27 mouse cellular contexts compared by ENCODE assay signal in the genomic region with DNA sequence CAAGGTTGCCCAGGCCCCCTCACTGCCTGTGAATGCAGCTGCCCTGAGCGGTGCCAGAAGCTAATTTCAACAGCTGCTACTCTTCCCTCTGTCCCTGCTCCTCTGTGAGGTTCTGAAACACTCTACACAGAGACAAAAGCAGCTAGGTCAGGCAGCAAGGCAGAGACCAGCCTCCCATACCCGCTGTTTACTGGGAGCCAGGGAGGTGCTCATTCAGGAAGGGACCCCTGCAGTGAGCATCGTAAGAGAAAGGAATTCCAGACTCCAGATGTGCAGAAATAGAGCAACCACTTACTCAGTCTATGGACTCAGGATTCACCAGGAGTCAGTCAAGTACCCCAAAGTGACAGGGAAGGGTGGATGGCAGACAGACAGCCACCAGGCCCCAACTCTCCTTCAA.
DNase-seq lines count a peak whose midpoint lies in the region; ATAC-seq and TF ChIP-seq lines count a peak whose summit lies in the region.
"Had no signal": no experiment of that assay in that cellular context is flagged by ENCODE, and none has a peak within 500 bp of the region (broad histone marks: within the 10 kb centered on the region; RNA-seq: fewer than 3 reads in every experiment).

No protein-coding gene starts in this region.

- in situ Hi-C loops in ES-E14 (cut with MboI; ENCODE audit: low sequenced_read_pairs in 2 of 2, unreplicated experiment in 2 of 2) = no loop called here

- H3K4me1 ChIP-seq in hindbrain, embryonic 10.5 days (replicated peaks) = peaks cover 32% of the 10 kb centered on the region
- H3K4me1 ChIP-seq in hindbrain, embryonic 13.5 days (replicated peaks) = peaks cover 17% of the 10 kb centered on the region
- peaks cover 2 to 3% of the 10 kb centered on the region in 2 experiments; a peak in 2 of 4 replicates for H3K4me1 ChIP-seq in ES-E14 (ENCODE audit: control insufficient read depth in 2 of 2, insufficient read depth in 2 of 2, low read length in 2 of 2, poor library complexity in 1 of 2)
- peaks cover 28% of the 10 kb centered on the region for H3K4me1 ChIP-seq in limb, embryonic 10.5 days
- H3K4me1 ChIP-seq in stomach, postnatal 0 days (replicated peaks; ENCODE audit: control insufficient read depth, insufficient read depth) = no peaks in the 10 kb centered on the region

- H3K27ac ChIP-seq in hindbrain, embryonic 10.5 days = peak overlapping the region; percentile 47; the same call in 1 of the 2 replicates
- H3K27ac ChIP-seq in hindbrain, embryonic 13.5 days = no peak overlapping the region
- no peak overlapping the region for H3K27ac ChIP-seq in ES-E14 (ENCODE audit: insufficient read depth, low read depth, low read length, poor library complexity, severe bottlenecking)
- H3K27ac ChIP-seq in limb, embryonic 10.5 days = peak overlapping the region; percentile 68
- H3K27ac ChIP-seq in stomach, postnatal 0 days (replicated peaks) = no peak overlapping the region
- H3K27ac ChIP-seq: forebrain, embryonic 15.5 days; heart, adult 2 months; heart, embryonic 10.5 days; heart, embryonic 13.5 days; hindbrain, embryonic 14.5 days; hindbrain, postnatal 0 days had no signal

- WGBS in hindbrain, embryonic 10.5 days = 11% methylated on average over 3 of the region's 3 CpGs
- 21% methylated on average over 3 of the region's 3 CpGs for WGBS in hindbrain, embryonic 13.5 days
- 46% methylated on average over 3 of the region's 3 CpGs for WGBS in limb, embryonic 10.5 days
- 45% methylated on average over 3 of the region's 3 CpGs for WGBS in stomach, postnatal 0 days

- TF ChIP-seq CTCF in stomach, postnatal 0 days (IDR thresholded peaks at IDR 0.05; ENCODE audit: low read depth) = no peak

- intact Hi-C loops in heart, postnatal 36 days (cut with DNase I) = no loop called here

- no peak overlapping the region for H3K4me2 ChIP-seq in hindbrain, embryonic 13.5 days
- H3K4me2 ChIP-seq in stomach, postnatal 0 days (replicated peaks; ENCODE audit: low read depth) = no peak overlapping the region
- H3K4me2 ChIP-seq: forebrain, embryonic 15.5 days; heart, embryonic 13.5 days; hindbrain, embryonic 14.5 days had no signal

- H3K36me3 ChIP-seq in hindbrain, embryonic 10.5 days = no peaks in the 10 kb centered on the region
- no peaks in the 10 kb centered on the region for H3K36me3 ChIP-seq in hindbrain, embryonic 13.5 days
- H3K36me3 ChIP-seq in ES-E14 (ENCODE audit: control insufficient read depth, insufficient read depth, low read length, poor library complexity, severe bottlenecking) = no peaks in the 10 kb centered on the region
- H3K36me3 ChIP-seq in limb, embryonic 10.5 days = no peaks in the 10 kb centered on the region
- no peaks in the 10 kb centered on the region for H3K36me3 ChIP-seq in stomach, postnatal 0 days (ENCODE audit: control insufficient read depth, insufficient read depth, low read length)
- H3K36me3 ChIP-seq: forebrain, embryonic 15.5 days; G1E; heart, embryonic 10.5 days; heart, embryonic 13.5 days had no signal

- no peaks in the 10 kb centered on the region for H3K9me3 ChIP-seq in hindbrain, embryonic 10.5 days
- no peaks in the 10 kb centered on the region for H3K9me3 ChIP-seq in hindbrain, embryonic 13.5 days
- no peaks in the 10 kb centered on the region for H3K9me3 ChIP-seq in ES-E14 (ENCODE audit: control insufficient read depth, insufficient read depth, low read depth, low read length)
- H3K9me3 ChIP-seq in limb, embryonic 10.5 days (replicated peaks) = no peaks in the 10 kb centered on the region
- no peaks in the 10 kb centered on the region for H3K9me3 ChIP-seq in stomach, postnatal 0 days (ENCODE audit: control insufficient read depth, low read length)
- H3K9me3 ChIP-seq: forebrain, embryonic 15.5 days; heart, embryonic 10.5 days; heart, embryonic 13.5 days had no signal

- no peak for ATAC-seq in hindbrain, embryonic 13.5 days (ENCODE audit: low FRiP score)
- ATAC-seq in stomach, postnatal 0 days (ENCODE audit: low FRiP score, low TSS enrichment) = no peak
- ATAC-seq: CD4-positive, CD25-positive, alpha-beta regulatory T cell, adult 4 months; forebrain, embryonic 15.5 days; hindbrain, postnatal 0 days; inflammation-experienced regulatory T-cells, adult 6 months; intestine, embryonic 16.5 days; Patski had no signal

- H3K9ac ChIP-seq in hindbrain, embryonic 13.5 days = no peak overlapping the region
- H3K9ac ChIP-seq in ES-E14 (ENCODE audit: insufficient read depth, low read depth, low read length, poor library complexity, severe bottlenecking) = no peak overlapping the region
- H3K9ac ChIP-seq in stomach, postnatal 0 days (ENCODE audit: low read length) = no peak overlapping the region
- H3K9ac ChIP-seq: forebrain, embryonic 15.5 days; heart, embryonic 13.5 days; hindbrain, embryonic 14.5 days had no signal

- no peak for TF ChIP-seq EP300 in stomach, postnatal 0 days (optimal IDR thresholded peaks at IDR 0.05)

- DNase-seq in hindbrain, embryonic 10.5 days (ENCODE audit: low spot score) = no peak
- DNase-seq in ES-CJ7 (ENCODE audit: low read depth, low spot score) (peak; percentile 43), ES-E14 (ENCODE audit: low read depth, low spot score) (peak; percentile 20)
- DNase-seq in limb, embryonic 10.5 days (ENCODE audit: low spot score) = no peak
- DNase-seq in heart, postnatal 36 days = no peak
- DNase-seq in stomach, postnatal 0 days (ENCODE audit: low spot score) = no peak
- DNase-seq: adrenal gland, postnatal 10 days; adrenal gland, postnatal 36 days; cerebellum, adult 18-20 months; cerebellum, adult 9-10 months; cerebellum, postnatal 14 days; gastrocnemius, postnatal 10 days; gastrocnemius, postnatal 36 days; heart, adult 2 months; heart, postnatal 14 days; kidney, adult 18-20 months had no signal

- H3K27me3 ChIP-seq in hindbrain, embryonic 10.5 days (ENCODE audit: insufficient read depth, poor library complexity, severe bottlenecking) = 0 out of 2 replicates have a peak, but pooled peaks cover 3% of the 10 kb centered on the region
- peaks cover 3% of the 10 kb centered on the region; the same call in 1 of the 2 replicates for H3K27me3 ChIP-seq in hindbrain, embryonic 13.5 days
- H3K27me3 ChIP-seq in limb, embryonic 10.5 days (ENCODE audit: low read depth, poor library complexity, severe bottlenecking) = no peaks in the 10 kb centered on the region; the same call in 1 of the 2 replicates
- H3K27me3 ChIP-seq in stomach, postnatal 0 days (ENCODE audit: control insufficient read depth, insufficient read depth, low read length) = no peaks in the 10 kb centered on the region
- H3K27me3 ChIP-seq: forebrain, embryonic 15.5 days; heart, embryonic 13.5 days had no signal

- H3K4me3 ChIP-seq in hindbrain, embryonic 10.5 days = no peak overlapping the region
- no peak overlapping the region for H3K4me3 ChIP-seq in hindbrain, embryonic 13.5 days
- H3K4me3 ChIP-seq in ES-E14 (ENCODE audit: insufficient read depth in 1 of 2, low read depth in 1 of 2, low read length in 2 of 2, poor library complexity in 1 of 2, severe bottlenecking in 1 of 2) = no peak overlapping the region
- H3K4me3 ChIP-seq in limb, embryonic 10.5 days = no peak overlapping the region
- no peak overlapping the region for H3K4me3 ChIP-seq in stomach, postnatal 0 days (ENCODE audit: low read depth, low read length)
- H3K4me3 ChIP-seq: forebrain, embryonic 15.5 days; heart, adult 2 months; heart, embryonic 10.5 days; heart, embryonic 13.5 days had no signal

TF ChIP-seq in ES-E14, 5 proteins besides CTCF, POLR2A, EP300 and RAD21:
- TF ChIP-seq ZC3H11A (IDR thresholded peaks at IDR 0.05; ENCODE audit: borderline replicate concordance, low read depth, low read length) (no peak), ZNF384 (IDR thresholded peaks at IDR 0.05; ENCODE audit: low read depth, low read length) (no peak), MAFK (IDR thresholded peaks at IDR 0.05; ENCODE audit: insufficient read depth, low read depth, low read length) (no peak), HCFC1 (IDR thresholded peaks at IDR 0.05; ENCODE audit: borderline replicate concordance, insufficient read depth, low read length) (no peak), CHD2 (IDR thresholded peaks at IDR 0.05; ENCODE audit: low read depth, low read length) (no peak)

Comparison
In these comparisons a context has a peak if more than half of its experiments do, and no peak if none do; other contexts are left out.
1. H3K27ac ChIP-seq: peak in hindbrain, embryonic 10.5 days (single experiment) and limb, embryonic 10.5 days (single experiment); none in hindbrain, embryonic 13.5 days (single experiment), ES-E14 (single experiment) and stomach, postnatal 0 days (single experiment).
2. DNase-seq: peak in ES-CJ7 (single experiment) and ES-E14 (single experiment); none in hindbrain, embryonic 10.5 days (single experiment), limb, embryonic 10.5 days (single experiment), heart, postnatal 36 days (0 of 2) and stomach, postnatal 0 days (single experiment).